Mouse (Mus musculus): ENCODE measurements around the gene Otud7a. TPM values are rescaled to one million over a fixed set of nuclear protein-coding genes. Genes with fewer than 3 reads are reported as not detected.
"Not testable (repeated sequence)": the region's sequence is repeated elsewhere in the genome, so short reads cannot be mapped to it uniquely, and the experiment has no call there.

Gene Otud7a
- polyA plus RNA-seq, 1 experiment from 2014 or later, result 0.10 TPM

DNA sequence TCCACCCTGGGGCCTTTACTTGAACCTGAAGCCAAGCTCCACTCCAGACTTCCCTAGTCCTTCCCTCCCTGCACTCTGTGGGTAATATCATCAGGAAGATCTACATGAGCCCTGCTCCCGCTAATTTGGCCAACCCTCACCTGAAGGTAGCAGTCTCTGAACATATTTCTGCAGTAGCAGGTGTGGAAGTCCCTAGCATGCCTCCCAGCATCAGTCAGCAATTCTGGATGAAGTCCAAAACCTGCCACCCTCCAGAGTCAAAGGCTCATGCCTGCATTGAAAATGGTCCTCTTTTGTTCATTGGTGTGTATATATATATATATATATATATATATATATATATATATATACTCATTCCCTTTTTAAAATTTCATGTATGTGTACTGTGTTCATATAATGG, 202.6 kb downstream of the Otud7a start:
- 82% methylated on average over 1 of the region's 1 CpGs for WGBS
- no peaks in the 10 kb centered on the region for H3K9me3 ChIP-seq
- no peak for ATAC-seq (ENCODE audit: insufficient number of reproducible peaks, insufficient read depth, low FRiP score, low TSS enrichment, low read depth)

DNA sequence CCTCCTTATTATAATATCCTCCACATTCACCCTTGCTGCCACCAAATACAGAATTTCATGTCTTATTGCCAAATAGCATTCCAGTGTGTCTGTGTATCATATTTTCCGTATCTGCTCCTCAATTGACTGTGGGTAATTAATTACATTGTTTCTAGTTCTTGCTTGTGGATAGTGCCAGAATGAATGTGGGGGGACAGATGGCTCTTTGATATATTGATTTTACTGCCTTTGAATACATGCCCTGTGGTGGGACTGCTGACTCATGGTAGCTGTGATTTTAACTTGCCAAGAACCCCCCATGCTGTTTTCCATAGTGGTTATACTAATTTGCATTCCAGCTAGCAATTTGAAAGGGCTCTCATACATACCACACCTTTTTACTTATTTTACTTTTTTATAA, 215.7 kb downstream of the Otud7a start:
- ATAC-seq (ENCODE audit: insufficient number of reproducible peaks, insufficient read depth, low FRiP score, low TSS enrichment, low read depth), result no peak
- WGBS, result 82% methylated on average over 1 of the region's 1 CpGs
- Histone ChIP-seq H3K9ac (replicated peaks) (no peak overlapping the region), H3K4me2 (no peak overlapping the region), H3K27ac (no peak overlapping the region), H3K4me1 (replicated peaks) (no peaks in the 10 kb centered on the region), H3K36me3 (no peaks in the 10 kb centered on the region), H3K9me3 (no peaks in the 10 kb centered on the region), H3K4me3 (replicated peaks) (no peak overlapping the region), H3K27me3 (no peaks in the 10 kb centered on the region)

More for the DNA sequence above, 202.6 kb downstream of the Otud7a start:
- H3K27ac ChIP-seq, result no peak overlapping the region
- H3K27me3 ChIP-seq, result no peaks in the 10 kb centered on the region
- H3K36me3 ChIP-seq, result no peaks in the 10 kb centered on the region
- no peak overlapping the region for H3K9ac ChIP-seq (replicated peaks)
- no peak overlapping the region for H3K4me3 ChIP-seq (replicated peaks)
- H3K4me1 ChIP-seq (replicated peaks), result no peaks in the 10 kb centered on the region
- H3K4me2 ChIP-seq, result no peak overlapping the region

DNA sequence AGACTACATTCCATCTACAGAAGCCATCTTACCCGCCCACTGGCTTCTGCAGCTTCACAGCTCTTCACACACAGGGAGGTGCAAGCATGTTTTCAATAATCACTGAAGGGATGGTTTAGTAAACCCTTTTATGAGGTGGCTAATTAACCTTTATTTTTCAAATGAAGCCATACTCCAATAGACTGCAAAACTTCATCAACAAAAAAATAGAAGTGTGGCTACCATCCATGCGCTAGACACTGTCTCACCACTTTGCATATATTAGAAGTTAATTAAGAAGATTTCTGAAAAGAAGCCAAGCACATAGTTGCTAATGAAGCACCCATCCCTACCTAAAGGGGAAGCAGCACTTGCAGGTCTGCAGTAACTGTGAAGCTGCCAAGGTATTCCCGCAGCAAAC, 218.2 kb downstream of the Otud7a start:
- Histone ChIP-seq H3K27me3 (no peaks in the 10 kb centered on the region), H3K4me1 (replicated peaks) (peaks cover under 1% of the 10 kb centered on the region; the same call in 1 of the 2 replicates), H3K9me3 (no peaks in the 10 kb centered on the region), H3K9ac (replicated peaks) (no peak overlapping the region), H3K4me3 (replicated peaks) (no peak overlapping the region), H3K27ac (no peak overlapping the region), H3K36me3 (no peaks in the 10 kb centered on the region), H3K4me2 (no peak overlapping the region)
- no peak for ATAC-seq (ENCODE audit: insufficient number of reproducible peaks, insufficient read depth, low FRiP score, low TSS enrichment, low read depth)
- 73% methylated on average over 3 of the region's 3 CpGs for WGBS

DNA sequence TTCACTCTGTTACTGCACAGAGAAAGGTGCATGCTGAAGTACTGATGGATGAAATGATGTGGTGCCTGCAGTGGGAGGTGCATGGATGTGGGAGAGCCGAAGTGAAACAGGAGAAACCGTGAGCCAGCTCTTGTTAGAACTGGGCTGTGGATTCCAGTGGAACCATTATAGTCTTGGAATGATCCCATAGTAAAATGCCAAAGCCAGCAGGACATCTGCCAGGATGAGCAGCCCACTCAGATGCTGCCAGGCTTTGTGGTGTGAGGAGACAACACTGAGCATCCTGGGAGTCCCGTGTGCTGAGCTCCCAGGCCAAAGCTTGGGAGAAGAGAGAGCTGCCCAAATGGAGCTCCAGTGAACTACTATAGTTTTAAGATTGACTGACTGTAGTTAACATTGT, 220.9 kb downstream of the Otud7a start:
- Histone ChIP-seq H3K9me3 (no peaks in the 10 kb centered on the region), H3K4me2 (no peak overlapping the region), H3K9ac (replicated peaks) (no peak overlapping the region), H3K4me3 (replicated peaks) (no peak overlapping the region), H3K27me3 (no peaks in the 10 kb centered on the region), H3K27ac (no peak overlapping the region), H3K36me3 (no peaks in the 10 kb centered on the region), H3K4me1 (replicated peaks) (peaks cover 14% of the 10 kb centered on the region)
- no peak for ATAC-seq (ENCODE audit: insufficient number of reproducible peaks, insufficient read depth, low FRiP score, low TSS enrichment, low read depth)
- WGBS, result 92% methylated on average over 3 of the region's 3 CpGs

DNA sequence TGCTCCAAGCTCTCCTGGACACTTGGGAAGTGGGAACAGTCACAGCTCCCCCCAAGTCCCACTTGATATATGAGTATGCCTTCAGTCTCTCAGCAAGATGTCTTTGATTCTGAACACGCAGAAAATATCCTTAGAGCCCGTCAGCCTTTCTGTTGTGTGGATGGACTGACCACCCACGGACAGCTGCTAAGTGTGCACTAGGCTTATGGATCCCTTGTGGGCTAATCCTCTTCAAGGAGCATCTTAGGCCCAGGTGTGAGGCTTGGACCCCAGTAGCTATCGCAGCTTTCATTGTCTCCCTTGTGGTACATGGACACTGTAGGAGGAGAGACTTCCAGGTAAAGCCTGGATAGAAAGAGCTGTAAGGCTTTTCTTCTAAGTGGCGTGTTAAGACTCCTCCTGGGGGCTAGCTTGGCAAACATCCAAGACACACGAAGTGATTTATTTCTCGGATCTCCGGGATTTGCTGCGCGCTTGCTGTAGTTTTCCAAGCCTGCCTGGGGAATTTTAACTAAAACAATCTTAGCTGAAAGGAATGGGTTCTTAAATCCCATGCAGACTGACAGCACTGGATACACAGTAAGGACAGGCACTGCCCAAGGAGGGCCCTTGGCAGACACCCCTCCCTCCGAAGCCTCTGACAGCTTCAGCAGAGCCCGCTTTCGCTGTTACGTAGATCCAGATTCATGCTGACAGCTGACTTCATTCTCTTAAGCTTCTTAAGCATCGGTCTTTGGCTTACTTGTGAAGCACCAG, 223.6 kb downstream of the Otud7a start:
- ATAC-seq (ENCODE audit: insufficient number of reproducible peaks, insufficient read depth, low FRiP score, low TSS enrichment, low read depth), result peak; percentile 48; the same call in 1 of the 2 replicates
- WGBS, result 55% methylated on average over 15 of the region's 15 CpGs
- H3K4me2 ChIP-seq, result 0 out of 2 replicates have a peak overlapping the region, but pooled peaks have one; percentile 1
- H3K4me3 ChIP-seq (replicated peaks), result no peak overlapping the region
- 0 out of 2 replicates have a peak, but pooled peaks cover 2% of the 10 kb centered on the region for H3K27me3 ChIP-seq
- H3K9me3 ChIP-seq, result no peaks in the 10 kb centered on the region
- H3K4me1 ChIP-seq (replicated peaks), result peaks cover 14% of the 10 kb centered on the region
- no peaks in the 10 kb centered on the region for H3K36me3 ChIP-seq
- no peak overlapping the region for H3K9ac ChIP-seq (replicated peaks)
- no peak overlapping the region for H3K27ac ChIP-seq

DNA sequence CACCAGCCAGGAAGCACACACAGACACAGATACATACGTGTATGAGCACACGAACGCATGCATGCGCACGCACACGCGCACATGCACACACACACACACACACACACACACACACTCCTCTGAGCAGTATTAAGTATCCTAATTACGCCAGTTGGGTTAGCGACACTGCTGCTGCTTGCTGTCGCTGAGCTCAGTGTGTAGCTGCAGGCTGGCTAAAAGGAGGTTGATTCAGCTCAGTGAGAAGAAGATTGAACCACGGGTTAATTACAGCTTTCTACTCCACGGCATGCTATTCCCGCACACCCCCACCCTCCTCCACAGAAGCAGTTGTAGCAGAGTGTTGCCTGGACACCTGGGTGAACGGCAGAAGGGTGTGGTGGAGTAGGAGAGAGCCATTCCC, 224.4 kb downstream of the Otud7a start:
- WGBS, result 77% methylated on average over 14 of the region's 14 CpGs
- no peak for ATAC-seq (ENCODE audit: insufficient number of reproducible peaks, insufficient read depth, low FRiP score, low TSS enrichment, low read depth)
- H3K9me3 ChIP-seq, result no peaks in the 10 kb centered on the region
- no peak overlapping the region for H3K27ac ChIP-seq
- no peak overlapping the region for H3K4me3 ChIP-seq (replicated peaks)
- no peak overlapping the region for H3K9ac ChIP-seq (replicated peaks)
- H3K4me2 ChIP-seq, result no peak overlapping the region
- H3K4me1 ChIP-seq (replicated peaks), result peaks cover 14% of the 10 kb centered on the region
- no peaks in the 10 kb centered on the region for H3K36me3 ChIP-seq
- H3K27me3 ChIP-seq, result 0 out of 2 replicates have a peak, but pooled peaks cover 2% of the 10 kb centered on the region

DNA sequence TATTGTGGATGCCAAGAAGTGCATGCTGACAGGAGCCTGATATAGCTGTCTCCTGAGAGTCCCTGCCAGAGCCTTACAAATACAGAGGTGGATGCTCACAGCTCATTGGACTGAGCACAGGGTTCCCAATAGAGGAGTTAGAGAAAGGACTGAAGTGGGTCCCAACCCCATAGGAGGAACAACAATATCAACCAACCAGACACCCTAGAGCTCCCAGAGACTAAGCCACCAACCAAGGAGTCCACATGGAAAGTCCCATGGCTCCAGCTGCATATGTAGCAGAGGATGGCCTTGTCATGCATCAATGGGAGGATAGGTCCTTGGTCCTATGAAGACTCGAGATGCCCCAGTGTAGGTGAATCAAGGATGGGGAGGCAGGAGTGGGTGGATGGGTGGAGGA, 226.4 kb downstream of the Otud7a start:
- not testable (repeated sequence) for H3K4me3 ChIP-seq (replicated peaks); H3K27me3 ChIP-seq; H3K4me2 ChIP-seq; H3K27ac ChIP-seq; H3K9ac ChIP-seq (replicated peaks); H3K36me3 ChIP-seq; H3K9me3 ChIP-seq; ATAC-seq (ENCODE audit: insufficient number of reproducible peaks, insufficient read depth, low FRiP score, low TSS enrichment, low read depth)
- peaks cover 14% of the 10 kb centered on the region for H3K4me1 ChIP-seq (replicated peaks)
- 93% methylated on average over 1 of the region's 1 CpGs for WGBS

DNA sequence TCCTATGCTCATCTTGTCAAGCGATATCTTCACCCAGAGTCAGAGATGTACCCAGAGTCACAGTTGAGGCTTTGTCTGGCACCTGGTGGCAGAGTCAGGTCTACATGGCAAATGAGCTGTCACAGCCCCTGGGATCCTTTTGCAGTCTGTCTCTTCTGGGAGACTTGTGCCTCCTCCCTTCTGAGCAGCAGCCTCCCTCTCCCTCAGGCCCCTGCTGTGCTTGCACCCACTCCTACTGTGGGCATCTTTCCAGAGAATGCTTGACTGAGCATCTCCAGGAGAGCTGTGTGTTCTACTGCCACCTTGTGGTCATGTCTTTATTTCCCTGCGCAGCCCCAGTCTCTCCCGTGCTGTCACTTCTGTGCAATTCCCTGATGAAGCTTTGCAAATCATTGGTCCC, 227.4 kb downstream of the Otud7a start:
- Histone ChIP-seq H3K4me1 (replicated peaks) (peaks cover 14% of the 10 kb centered on the region), H3K9me3 (no peaks in the 10 kb centered on the region), H3K27ac (no peak overlapping the region), H3K9ac (replicated peaks) (no peak overlapping the region), H3K4me2 (no peak overlapping the region), H3K36me3 (no peaks in the 10 kb centered on the region), H3K27me3 (0 out of 2 replicates have a peak, but pooled peaks cover 2% of the 10 kb centered on the region), H3K4me3 (replicated peaks) (no peak overlapping the region)
- no peak; the same call in 1 of the 2 replicates for ATAC-seq (ENCODE audit: insufficient number of reproducible peaks, insufficient read depth, low FRiP score, low TSS enrichment, low read depth)
- WGBS, result 26% methylated on average over 3 of the region's 3 CpGs

DNA sequence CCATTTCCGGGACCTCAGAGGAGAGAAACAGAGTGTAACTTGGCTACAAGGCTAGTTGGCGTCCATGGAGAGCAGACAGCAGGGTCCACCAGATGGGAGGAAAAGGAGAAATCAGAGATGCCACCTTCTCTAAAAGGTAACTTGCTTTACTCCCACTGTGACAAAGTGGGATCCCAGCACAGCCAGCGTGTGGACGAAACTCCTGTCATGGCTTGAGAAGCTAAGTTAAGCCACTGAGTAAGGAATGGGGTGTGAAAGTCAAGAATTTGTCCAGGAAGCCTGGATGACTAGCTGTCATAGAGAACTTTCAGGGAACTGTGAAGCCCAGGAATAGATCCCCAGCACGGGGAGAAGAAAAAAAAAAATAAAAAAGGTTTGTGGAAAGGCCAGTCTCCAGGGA, 232.1 kb downstream of the Otud7a start:
- H3K27ac ChIP-seq, result no peak overlapping the region
- H3K9me3 ChIP-seq, result no peaks in the 10 kb centered on the region
- no peak for ATAC-seq (ENCODE audit: insufficient number of reproducible peaks, insufficient read depth, low FRiP score, low TSS enrichment, low read depth)
- no peaks in the 10 kb centered on the region for H3K27me3 ChIP-seq
- no peaks in the 10 kb centered on the region for H3K4me1 ChIP-seq (replicated peaks)
- no peak overlapping the region for H3K9ac ChIP-seq (replicated peaks)
- H3K36me3 ChIP-seq, result no peaks in the 10 kb centered on the region
- no peak overlapping the region for H3K4me3 ChIP-seq (replicated peaks)
- no peak overlapping the region for H3K4me2 ChIP-seq
- 77% methylated on average over 5 of the region's 5 CpGs for WGBS

DNA sequence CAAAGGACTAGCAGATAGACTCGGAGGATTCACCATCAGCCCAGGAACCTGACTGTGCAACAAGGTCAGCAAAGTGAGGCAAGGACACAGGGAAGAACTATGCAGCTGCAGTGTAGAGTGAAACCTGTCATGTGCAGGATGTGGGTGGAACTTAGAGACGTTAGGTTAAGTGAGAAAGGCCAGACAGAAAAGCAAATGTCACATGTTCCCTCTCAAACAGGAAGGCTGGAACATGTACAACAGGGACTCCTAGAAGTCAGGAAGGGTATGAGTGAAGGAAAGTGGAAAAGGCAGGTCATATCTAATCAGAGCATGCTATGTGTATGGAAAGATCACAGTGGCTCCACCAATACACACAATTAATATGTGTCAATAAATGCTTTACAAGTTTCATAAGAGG, 232.6 kb downstream of the Otud7a start:
- WGBS, result 59% methylated on average over 2 of the region's 2 CpGs
- ATAC-seq (ENCODE audit: insufficient number of reproducible peaks, insufficient read depth, low FRiP score, low TSS enrichment, low read depth), result no peak
- Histone ChIP-seq H3K9ac (replicated peaks) (no peak overlapping the region), H3K9me3 (no peaks in the 10 kb centered on the region), H3K4me2 (no peak overlapping the region), H3K4me1 (replicated peaks) (no peaks in the 10 kb centered on the region), H3K27ac (no peak overlapping the region), H3K27me3 (no peaks in the 10 kb centered on the region), H3K36me3 (no peaks in the 10 kb centered on the region), H3K4me3 (replicated peaks) (no peak overlapping the region)

DNA sequence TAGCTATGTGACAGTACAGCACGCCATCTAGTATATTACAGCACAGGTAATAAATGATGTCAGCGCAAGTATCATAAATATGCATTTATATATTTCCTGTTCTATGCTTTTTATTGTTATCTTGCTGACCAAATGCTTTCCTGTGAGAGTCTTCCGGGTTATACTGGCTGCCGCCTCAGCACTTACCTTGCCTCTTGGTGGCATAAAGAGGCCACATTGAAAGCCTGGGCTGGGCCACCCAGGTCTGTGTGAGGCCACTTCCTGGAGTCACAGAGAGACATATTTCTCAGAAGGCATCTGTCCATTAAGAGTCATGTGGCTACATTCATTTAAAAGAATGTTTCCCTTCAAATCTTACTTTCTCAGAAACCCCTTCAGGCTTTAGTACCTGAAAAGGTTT, 242.5 kb downstream of the Otud7a start:
- no peak for ATAC-seq (ENCODE audit: insufficient number of reproducible peaks, insufficient read depth, low FRiP score, low TSS enrichment, low read depth)
- Histone ChIP-seq H3K4me1 (replicated peaks) (no peaks in the 10 kb centered on the region), H3K27me3 (no peaks in the 10 kb centered on the region), H3K4me2 (no peak overlapping the region), H3K27ac (no peak overlapping the region), H3K4me3 (replicated peaks) (no peak overlapping the region), H3K9ac (replicated peaks) (no peak overlapping the region), H3K36me3 (no peaks in the 10 kb centered on the region), H3K9me3 (no peaks in the 10 kb centered on the region)
- WGBS, result 87% methylated on average over 4 of the region's 4 CpGs

DNA sequence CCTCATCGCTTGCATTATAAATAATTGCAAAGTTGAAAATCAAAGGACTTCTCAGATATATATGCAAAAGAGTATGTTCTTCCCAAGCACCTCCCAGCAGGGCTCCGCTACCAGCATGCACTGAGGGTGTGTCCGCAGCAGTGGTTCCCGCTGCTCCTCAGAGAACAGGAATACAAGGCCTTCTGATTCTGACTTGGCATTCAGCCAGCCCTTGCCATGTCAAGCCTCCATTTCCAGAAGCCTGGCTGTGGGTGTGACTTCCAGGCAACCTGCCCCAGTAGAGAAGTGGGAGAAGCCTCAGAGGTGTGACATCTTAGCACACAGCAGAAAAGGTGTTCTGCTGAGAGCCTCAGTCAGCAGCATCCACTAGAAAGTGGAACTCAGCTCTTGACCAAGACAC, 253.4 kb downstream of the Otud7a start:
- H3K36me3 ChIP-seq, result no peaks in the 10 kb centered on the region
- no peak overlapping the region for H3K4me3 ChIP-seq (replicated peaks)
- no peaks in the 10 kb centered on the region for H3K9me3 ChIP-seq
- no peaks in the 10 kb centered on the region for H3K4me1 ChIP-seq (replicated peaks)
- no peak for ATAC-seq (ENCODE audit: insufficient number of reproducible peaks, insufficient read depth, low FRiP score, low TSS enrichment, low read depth)
- H3K9ac ChIP-seq (replicated peaks), result no peak overlapping the region
- H3K4me2 ChIP-seq, result no peak overlapping the region
- WGBS, result 87% methylated on average over 4 of the region's 4 CpGs
- no peak overlapping the region for H3K27ac ChIP-seq
- no peaks in the 10 kb centered on the region for H3K27me3 ChIP-seq
